Comparison of ENCODE assay signal across 15 mouse cellular contexts in the genomic region with DNA sequence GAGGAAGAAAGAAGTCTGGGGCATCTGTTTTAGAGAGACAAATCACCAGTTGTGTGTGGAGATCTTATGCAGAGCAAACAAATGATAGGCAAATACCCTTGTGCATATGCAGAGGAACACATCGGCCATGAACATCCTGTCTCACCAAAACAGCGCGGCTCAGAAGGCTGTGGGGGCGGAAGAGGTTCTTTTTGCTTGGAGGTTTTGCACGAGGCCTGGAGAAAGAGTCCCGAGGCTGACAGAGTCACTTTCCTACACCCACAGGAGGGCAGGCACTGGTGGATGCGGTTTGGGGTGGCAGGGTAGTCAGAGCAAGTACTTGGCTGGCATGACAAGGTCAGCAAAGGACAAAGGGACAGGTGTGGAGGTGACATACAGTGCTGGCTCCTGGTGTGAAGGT.
DNase-seq lines count a peak whose midpoint lies in the region; ATAC-seq and TF ChIP-seq lines count a peak whose summit lies in the region.
"Had no signal": no experiment of that assay in that cellular context is flagged by ENCODE, and none has a peak within 500 bp of the region (broad histone marks: within the 10 kb centered on the region; RNA-seq: fewer than 3 reads in every experiment).

No protein-coding gene starts in this region.

- H3K9ac ChIP-seq in hindbrain, embryonic 15.5 days = no peak overlapping the region
- H3K9ac ChIP-seq in hindbrain, postnatal 0 days (replicated peaks; ENCODE audit: low read length) = no peak overlapping the region
- H3K9ac ChIP-seq: hindbrain, embryonic 13.5 days; liver, embryonic 13.5 days had no signal

- WGBS in hindbrain, embryonic 15.5 days = 77% methylated on average over 7 of the region's 7 CpGs
- 80% methylated on average over 7 of the region's 7 CpGs for WGBS in hindbrain, postnatal 0 days
- WGBS in spleen, adult 2 months = 24% methylated on average over 7 of the region's 7 CpGs

- no peaks in the 10 kb centered on the region for H3K36me3 ChIP-seq in hindbrain, embryonic 15.5 days
- no peaks in the 10 kb centered on the region for H3K36me3 ChIP-seq in hindbrain, postnatal 0 days (ENCODE audit: insufficient read depth, low read length)
- H3K36me3 ChIP-seq in testis, adult 2 months (ENCODE audit: control insufficient read depth, insufficient read depth, low read length) = no peaks in the 10 kb centered on the region
- H3K36me3 ChIP-seq in spleen, adult 2 months (ENCODE audit: control insufficient read depth, insufficient read depth, low read length) = no peaks in the 10 kb centered on the region
- H3K36me3 ChIP-seq: hindbrain, embryonic 13.5 days; liver, embryonic 13.5 days had no signal

- H3K9me3 ChIP-seq in hindbrain, embryonic 15.5 days = no peaks in the 10 kb centered on the region
- H3K9me3 ChIP-seq in hindbrain, postnatal 0 days (ENCODE audit: low read length) = no peaks in the 10 kb centered on the region
- H3K9me3 ChIP-seq: hindbrain, embryonic 13.5 days; liver, embryonic 13.5 days had no signal

- DNase-seq in hindbrain, postnatal 0 days (ENCODE audit: low spot score) = no peak
- no peak for DNase-seq in testis, postnatal 14 days (ENCODE audit: low spot score)
- peak; percentile 61 to 69 for DNase-seq in spleen, adult 2 months (ENCODE audit: low read depth in 1 of 2, low spot score in 2 of 2)
- peak; percentile 44 for DNase-seq in thymus, postnatal 4 days
- DNase-seq in heart, postnatal 10 days = no peak
- DNase-seq: adrenal gland, adult 8-10 months; cerebellum, postnatal 36 days; gastrocnemius, postnatal 14 days; liver, embryonic 13.5 days; right cerebral cortex, postnatal 14 days had no signal

- intact Hi-C loops in heart, postnatal 10 days (cut with DNase I) = no loop called here

- peaks cover 18% of the 10 kb centered on the region for H3K4me1 ChIP-seq in hindbrain, embryonic 15.5 days (replicated peaks)
- peaks cover 13% of the 10 kb centered on the region; the same call in 1 of the 2 replicates for H3K4me1 ChIP-seq in hindbrain, postnatal 0 days (ENCODE audit: insufficient read depth, low read length)
- H3K4me1 ChIP-seq in testis, adult 2 months (ENCODE audit: control insufficient read depth, insufficient read depth, low read length) = peaks cover 3% of the 10 kb centered on the region; the same call in 1 of the 2 replicates
- H3K4me1 ChIP-seq in spleen, adult 2 months (ENCODE audit: control insufficient read depth, insufficient read depth, insufficient read length) = peaks cover 23% of the 10 kb centered on the region; the same call in 1 of the 2 replicates
- H3K4me1 ChIP-seq: liver, embryonic 13.5 days had no signal

- H3K4me2 ChIP-seq in hindbrain, embryonic 15.5 days = no peak overlapping the region
- no peak overlapping the region for H3K4me2 ChIP-seq in hindbrain, postnatal 0 days (ENCODE audit: low read depth, low read length)
- H3K4me2 ChIP-seq: hindbrain, embryonic 13.5 days; liver, embryonic 13.5 days had no signal

- 0 out of 2 replicates have a peak overlapping the region, but pooled peaks have one; percentile 47 for H3K27ac ChIP-seq in hindbrain, embryonic 15.5 days (replicated peaks)
- H3K27ac ChIP-seq in hindbrain, postnatal 0 days = no peak overlapping the region
- no peak overlapping the region for H3K27ac ChIP-seq in testis, adult 2 months (ENCODE audit: control insufficient read depth, insufficient read depth, low read depth, low read length)
- H3K27ac ChIP-seq in spleen, adult 2 months (ENCODE audit: insufficient read depth, low read length) = peak overlapping the region; percentile 85
- H3K27ac ChIP-seq: liver, embryonic 13.5 days had no signal

- TF ChIP-seq POLR2A in testis, adult 2 months (IDR thresholded peaks at IDR 0.05; ENCODE audit: control insufficient read depth, low read depth, low read length) = no peak
- no peak for TF ChIP-seq POLR2A in spleen, adult 2 months (IDR thresholded peaks at IDR 0.05; ENCODE audit: low read depth, low read length)

- H3K4me3 ChIP-seq in hindbrain, embryonic 15.5 days = no peak overlapping the region
- H3K4me3 ChIP-seq in hindbrain, postnatal 0 days (ENCODE audit: low read length) = no peak overlapping the region
- peak overlapping the region; percentile 75 for H3K4me3 ChIP-seq in testis, adult 2 months (ENCODE audit: control insufficient read depth, low read depth, low read length)
- H3K4me3 ChIP-seq in spleen, adult 2 months (ENCODE audit: extremely low read depth, insufficient read depth, insufficient read length) = no peak overlapping the region
- H3K4me3 ChIP-seq: hindbrain, embryonic 13.5 days; liver, embryonic 13.5 days had no signal

- TF ChIP-seq CTCF in hindbrain, postnatal 0 days (IDR thresholded peaks at IDR 0.05; ENCODE audit: low read depth) = no peak
- no peak for TF ChIP-seq CTCF in testis, adult 2 months (IDR thresholded peaks at IDR 0.05; ENCODE audit: control insufficient read depth, insufficient read depth, insufficient replicate concordance, low read depth, low read length)
- TF ChIP-seq CTCF in spleen, adult 2 months (IDR thresholded peaks at IDR 0.05; ENCODE audit: extremely low read depth, insufficient read depth, insufficient read length, insufficient replicate concordance) = no peak

- ATAC-seq in hindbrain, embryonic 15.5 days (ENCODE audit: low FRiP score, low read depth) = no peak
- ATAC-seq in hindbrain, postnatal 0 days = no peak
- ATAC-seq in erythroblast, adult 5-6 weeks (replicated peaks; ENCODE audit: low FRiP score, poor library complexity, severe bottlenecking) = no peak
- ATAC-seq: forebrain, embryonic 14.5 days had no signal

- no peaks in the 10 kb centered on the region for H3K27me3 ChIP-seq in hindbrain, embryonic 15.5 days
- no peaks in the 10 kb centered on the region for H3K27me3 ChIP-seq in hindbrain, postnatal 0 days (ENCODE audit: insufficient read depth, low read length)
- no peaks in the 10 kb centered on the region for H3K27me3 ChIP-seq in testis, adult 2 months (ENCODE audit: control insufficient read depth, insufficient read depth, low read length)
- H3K27me3 ChIP-seq in spleen, adult 2 months (ENCODE audit: control insufficient read depth, insufficient read depth, low read length) = no peaks in the 10 kb centered on the region
- H3K27me3 ChIP-seq: hindbrain, embryonic 13.5 days; liver, embryonic 13.5 days had no signal

Comparison
In these comparisons a context has a peak if more than half of its experiments do, and no peak if none do; other contexts are left out.
1. H3K27ac ChIP-seq: peak in hindbrain, embryonic 15.5 days (single experiment) and spleen, adult 2 months (single experiment); none in hindbrain, postnatal 0 days (single experiment) and testis, adult 2 months (single experiment).
2. DNase-seq: peak in spleen, adult 2 months (2 of 2) and thymus, postnatal 4 days (single experiment); none in hindbrain, postnatal 0 days (single experiment), testis, postnatal 14 days (single experiment) and heart, postnatal 10 days (0 of 2).